Mouse (Mus musculus) bone marrow, adult 2 months (tissue): ENCODE measurements around the gene Nup93.

Source experiments
- CTCF ChIP-seq: fragments of 200-500 bp; IDR thresholded peaks from 2 replicates; pipeline ENCODE4 v1.5.1; 2011; ENCODE audit warnings: low read length, control low read depth; ENCODE audit not compliant: control insufficient read depth, insufficient read depth
- POLR2A ChIP-seq: fragments of 200-500 bp; IDR thresholded peaks from 2 replicates; pipeline ENCODE4 v1.6.1; 2011; ENCODE audit warnings: low read depth, mild to moderate bottlenecking, control low read depth, low read length, borderline replicate concordance; ENCODE audit not compliant: control insufficient read depth

- TF ChIP-seq CTCF (no peak), POLR2A (no peak)
Observed at GRCm38 (mm10) chr8:94304412-94304811, 90.0 kb downstream of the Nup93 start.
